Mouse (Mus musculus) C2C12 (cell line): Measurements from ENCODE around the gene Ofcc1.

Experiments used
- CEBPB ChIP-seq: IDR thresholded peaks from one replicate; pipeline ENCODE4 v1.6.1; 2011; ENCODE audit warnings: low read depth, mild to moderate bottlenecking, control low read depth, moderate library complexity
- CTCF ChIP-seq: IDR thresholded peaks from one replicate; pipeline ENCODE4 v1.5.1; 2011; ENCODE audit not compliant: control insufficient read depth, insufficient read depth, insufficient read length

DNA sequence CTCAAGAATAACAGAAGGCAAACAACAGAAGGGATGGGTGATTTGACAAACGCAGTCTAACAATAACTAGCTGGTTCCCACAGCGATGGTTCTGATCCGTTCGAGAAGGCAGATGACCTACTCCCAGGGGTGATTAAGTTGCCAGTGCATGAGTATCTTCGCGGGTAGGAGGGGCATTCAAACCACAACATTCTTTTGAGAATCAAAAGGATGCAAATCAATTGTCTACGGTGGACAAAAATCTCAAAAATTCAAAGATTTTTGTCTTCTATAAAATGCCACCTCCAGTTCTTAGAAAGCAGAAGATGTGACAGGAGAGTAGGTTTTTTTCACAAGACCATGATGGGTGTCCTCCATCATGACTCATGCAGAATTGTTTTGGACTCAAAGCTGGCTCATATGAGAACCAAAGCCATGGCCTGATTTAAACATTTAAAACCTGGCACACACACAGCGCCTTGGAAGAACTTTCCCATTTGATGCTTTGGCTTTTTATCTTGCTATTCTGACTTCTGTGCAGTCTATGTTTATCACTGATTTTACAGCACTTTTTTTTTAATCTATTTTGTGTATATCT, 338.0 kb downstream of the Ofcc1 start:
- TF ChIP-seq CTCF: no peak
- TF ChIP-seq CEBPB: no peak
